Mouse (Mus musculus): ENCODE measurements at regions not wholly inside any gene's neighbourhood (a gene's known extent, or its start where the extent isn't known, plus 50 kb on each side); places are given as distances from the start of the nearest gene placed in this dataset.
"Not testable (repeated sequence)": the region's sequence is repeated elsewhere in the genome, so short reads cannot be mapped to it uniquely, and the experiment has no call there.

DNA sequence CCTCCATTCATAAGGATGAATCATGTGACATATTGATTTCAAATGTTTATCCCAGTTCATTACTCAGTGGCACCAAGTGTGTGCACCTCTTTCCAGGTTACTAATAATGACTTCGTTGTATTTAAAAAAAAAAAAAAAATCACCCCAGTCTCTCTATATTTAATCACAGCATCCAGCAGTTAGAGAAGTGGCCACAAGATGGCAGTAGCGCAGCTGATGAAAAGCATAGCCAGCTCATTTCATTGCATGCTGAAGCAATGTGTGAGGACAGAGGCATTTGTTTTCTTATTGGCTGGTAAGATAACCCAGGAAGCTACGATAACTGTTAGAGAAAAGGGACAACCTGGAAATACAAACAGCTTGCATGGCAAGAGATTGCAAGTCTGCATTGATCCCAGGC, 626.2 kb upstream of the Olfr1507 start:
- DNase-seq (ENCODE audit: low spot score), result peak; percentile 51

DNA sequence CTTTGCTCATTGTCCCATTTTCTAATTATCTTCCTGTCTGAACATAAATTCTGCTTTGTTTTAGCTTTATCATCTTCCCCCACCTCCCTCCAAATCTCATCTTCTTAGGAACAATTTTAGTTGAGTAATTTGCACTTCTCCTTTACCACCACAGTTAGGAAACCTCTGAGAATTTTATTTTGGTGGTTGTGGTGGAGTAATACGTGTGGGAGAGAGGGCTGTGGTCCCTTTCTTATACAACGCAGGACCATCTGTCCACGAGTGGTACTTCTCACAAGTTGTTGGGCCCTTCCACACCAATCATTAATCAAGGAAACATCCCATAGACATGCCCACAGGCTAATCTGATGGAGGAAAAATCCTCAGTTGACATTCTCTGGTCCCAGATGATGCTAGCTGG, 614.2 kb upstream of the Olfr1507 start:
- not testable (repeated sequence) for DNase-seq (ENCODE audit: low spot score)

DNA sequence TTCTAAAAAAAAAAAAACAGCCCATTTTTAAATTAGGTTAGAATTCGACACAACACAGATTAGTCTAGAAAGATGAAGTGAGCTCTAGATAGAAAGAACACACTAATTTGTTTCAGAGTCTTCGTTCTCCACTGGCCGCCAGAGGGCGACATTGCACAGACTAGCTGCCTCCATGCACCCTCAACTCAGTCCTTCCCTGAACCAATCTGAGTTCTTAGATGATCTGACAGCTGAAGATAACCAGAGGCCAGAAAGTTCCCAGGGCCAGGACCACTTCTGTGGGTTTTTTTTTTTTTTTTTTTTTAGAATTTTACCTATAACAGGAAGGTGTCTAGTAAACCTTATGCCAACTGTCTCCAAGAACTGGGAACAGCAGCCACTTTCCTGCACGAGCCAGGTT, 605.8 kb upstream of the Olfr1507 start:
- not testable (repeated sequence) for DNase-seq (ENCODE audit: low spot score)

DNA sequence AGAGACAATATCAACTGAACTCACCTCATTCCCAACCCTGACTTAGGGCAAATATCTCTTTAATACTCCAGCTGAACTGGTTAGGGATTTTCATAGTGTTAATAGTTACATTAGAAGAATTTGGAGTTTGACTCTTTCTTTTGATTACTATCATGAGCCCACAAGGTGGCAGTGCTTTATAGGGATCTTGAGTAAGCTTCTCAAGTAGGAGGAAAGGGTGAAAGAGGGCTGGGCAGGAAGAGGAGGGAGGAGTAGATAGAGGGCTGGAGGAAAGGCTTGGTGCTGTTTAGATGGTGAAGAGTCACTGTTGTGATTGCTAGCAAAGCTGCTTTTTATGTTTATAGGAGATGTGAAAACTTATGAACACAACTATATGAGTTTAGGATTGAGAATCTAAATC, 595.4 kb upstream of the Olfr1507 start:
- not testable (repeated sequence) for DNase-seq (ENCODE audit: low spot score)

DNA sequence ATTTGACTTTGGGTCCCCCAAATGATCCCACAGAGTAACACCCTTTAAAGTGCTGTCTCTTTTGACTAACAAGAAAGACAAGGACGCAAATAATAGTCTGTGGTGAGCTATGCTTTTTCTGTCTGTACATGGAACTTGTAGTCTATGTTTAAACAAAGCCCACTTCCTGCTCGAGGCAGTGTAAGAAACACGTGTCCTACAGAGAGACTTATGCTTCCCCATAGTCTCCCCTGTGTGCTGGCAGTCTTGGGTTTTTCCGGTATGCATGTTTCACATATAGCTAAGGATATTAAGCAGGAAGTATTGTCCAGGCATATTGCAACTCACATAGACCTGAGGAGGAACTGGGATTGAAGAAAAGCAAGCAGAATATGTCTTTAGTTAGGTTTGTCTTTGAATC, 586.3 kb upstream of the Olfr1507 start:
- DNase-seq (ENCODE audit: low spot score), result not testable (repeated sequence)

DNA sequence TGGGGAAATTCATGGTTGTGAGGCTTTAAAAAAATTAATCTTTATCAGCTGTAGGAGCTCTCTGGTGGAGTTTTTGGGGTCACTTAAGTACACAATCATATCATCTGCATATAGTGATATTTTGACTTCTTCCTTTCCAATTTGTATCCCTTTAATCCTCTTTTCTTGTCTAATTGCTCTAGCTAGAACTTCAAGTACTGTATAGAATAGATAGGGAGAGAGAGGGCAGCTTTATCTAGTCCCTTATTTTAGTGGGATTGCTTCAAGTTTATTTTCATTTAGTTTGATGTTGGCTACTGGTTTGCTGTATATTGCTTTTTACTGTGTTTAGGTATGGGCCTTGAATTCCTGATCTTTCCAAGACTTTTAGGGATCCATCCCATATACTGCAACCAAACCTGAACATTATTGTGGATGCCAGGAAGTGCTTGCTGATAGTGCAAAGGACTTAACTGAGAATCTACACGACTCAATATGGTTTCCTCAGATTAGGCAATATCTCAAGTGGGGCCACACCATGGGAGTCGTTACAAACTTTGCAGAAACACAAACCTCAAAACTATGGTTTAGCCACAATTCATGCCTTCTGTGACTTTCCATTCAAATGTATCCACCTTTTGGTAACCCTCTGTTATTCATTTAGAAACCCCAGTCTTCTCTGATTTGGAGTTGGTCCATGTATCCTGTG, 585.6 kb upstream of the Olfr1507 start:
- not testable (repeated sequence) for DNase-seq (ENCODE audit: low spot score)

DNA sequence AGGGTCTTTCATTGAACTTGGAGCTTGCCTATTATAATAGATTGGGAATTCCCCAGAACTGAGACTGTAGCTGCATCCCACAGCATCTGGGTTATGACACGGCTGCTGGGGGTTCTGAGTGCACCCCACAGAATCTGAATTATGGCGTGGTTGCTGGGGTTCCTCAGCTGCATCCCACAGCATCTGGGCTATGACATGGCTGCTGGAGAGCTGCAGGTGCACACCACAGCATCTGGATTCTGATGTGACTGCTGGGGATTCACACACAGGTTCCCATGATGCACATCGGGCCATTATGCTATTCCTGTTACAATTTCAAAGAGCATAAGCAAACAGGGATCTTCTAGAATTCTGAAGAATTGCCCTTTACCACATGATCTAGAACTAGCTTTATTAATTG, 585.0 kb upstream of the Olfr1507 start:
- not testable (repeated sequence) for DNase-seq (ENCODE audit: low spot score)

DNA sequence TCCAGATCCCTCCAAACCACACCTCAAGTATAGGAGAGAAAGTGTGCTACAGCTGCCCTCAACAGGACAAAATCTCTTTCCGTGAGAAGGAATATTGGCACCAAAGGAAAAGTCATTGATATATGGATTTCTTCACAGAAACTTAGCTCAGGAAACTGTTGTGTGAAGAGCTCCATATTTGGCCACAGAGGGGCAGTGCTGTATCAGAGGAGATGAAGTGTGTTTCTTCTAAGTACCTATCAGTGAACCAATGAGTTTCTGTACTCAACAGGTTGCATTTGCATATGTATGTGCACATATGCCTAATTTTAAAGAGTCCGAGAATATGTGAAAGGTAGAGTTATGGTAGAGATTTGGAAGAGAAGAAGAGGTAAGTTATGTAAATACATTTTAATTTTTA, 580.4 kb upstream of the Olfr1507 start:
- DNase-seq (ENCODE audit: low spot score), result not testable (repeated sequence)

DNA sequence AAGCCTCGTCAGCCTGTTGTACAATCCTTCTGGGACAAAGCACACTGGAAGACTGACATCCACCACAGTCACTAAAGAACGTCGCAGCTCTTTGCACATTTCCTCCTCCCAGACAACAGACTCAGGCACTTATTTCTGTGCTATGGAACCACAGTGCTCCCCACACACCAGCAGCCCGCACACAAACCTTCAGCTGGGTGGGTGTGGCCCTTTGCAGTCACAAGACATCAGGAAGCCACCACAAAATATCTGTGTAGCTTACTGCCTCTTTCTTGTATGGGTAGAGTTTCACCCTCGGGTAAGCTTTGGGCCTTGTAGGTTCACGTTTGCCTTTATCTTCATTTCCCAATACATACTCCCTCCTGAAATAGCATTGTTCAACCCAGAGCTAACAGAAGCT, 577.6 kb upstream of the Olfr1507 start:
- not testable (repeated sequence) for DNase-seq (ENCODE audit: low spot score)

DNA sequence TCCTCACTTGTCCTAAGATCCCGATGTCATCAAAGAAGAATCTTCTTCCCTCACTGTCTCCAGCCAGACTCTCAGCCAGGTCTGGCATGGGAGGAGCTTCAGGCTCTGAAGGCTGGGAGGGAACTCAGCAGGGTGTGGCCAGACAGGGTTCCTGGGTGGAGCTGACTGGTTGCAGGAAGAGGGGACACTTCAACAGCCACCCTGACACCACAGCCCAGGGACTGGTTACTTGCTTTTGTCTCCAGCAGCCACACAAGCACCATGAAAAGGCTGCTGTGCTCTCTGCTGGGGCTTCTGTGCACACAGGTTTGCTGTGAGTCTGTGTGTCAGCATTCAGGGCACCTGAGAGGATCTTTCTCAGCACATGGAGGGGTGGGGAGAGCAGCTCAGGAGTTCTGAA, 577.0 kb upstream of the Olfr1507 start:
- DNase-seq (ENCODE audit: low spot score), result not testable (repeated sequence)

DNA sequence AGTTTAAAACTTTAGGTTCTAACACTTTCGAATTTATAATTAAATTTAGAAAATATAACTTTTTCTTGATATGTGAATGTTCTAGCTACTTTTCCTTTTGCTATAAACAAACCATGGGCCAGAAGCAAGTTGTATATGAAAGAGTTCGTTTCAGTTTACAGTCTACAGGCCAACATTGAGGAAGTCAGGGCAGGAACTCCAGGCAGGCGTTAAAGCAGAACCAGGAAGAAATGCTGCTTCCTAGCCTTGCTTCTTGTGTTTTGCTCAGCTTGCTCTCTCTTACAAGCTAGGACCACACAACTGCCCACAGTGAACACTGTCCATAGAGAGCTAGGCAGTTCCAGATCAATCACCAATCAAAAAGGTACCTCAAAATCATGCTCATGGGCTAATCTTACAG, 558.9 kb upstream of the Olfr1507 start:
- not testable (repeated sequence) for DNase-seq (ENCODE audit: low spot score)

DNA sequence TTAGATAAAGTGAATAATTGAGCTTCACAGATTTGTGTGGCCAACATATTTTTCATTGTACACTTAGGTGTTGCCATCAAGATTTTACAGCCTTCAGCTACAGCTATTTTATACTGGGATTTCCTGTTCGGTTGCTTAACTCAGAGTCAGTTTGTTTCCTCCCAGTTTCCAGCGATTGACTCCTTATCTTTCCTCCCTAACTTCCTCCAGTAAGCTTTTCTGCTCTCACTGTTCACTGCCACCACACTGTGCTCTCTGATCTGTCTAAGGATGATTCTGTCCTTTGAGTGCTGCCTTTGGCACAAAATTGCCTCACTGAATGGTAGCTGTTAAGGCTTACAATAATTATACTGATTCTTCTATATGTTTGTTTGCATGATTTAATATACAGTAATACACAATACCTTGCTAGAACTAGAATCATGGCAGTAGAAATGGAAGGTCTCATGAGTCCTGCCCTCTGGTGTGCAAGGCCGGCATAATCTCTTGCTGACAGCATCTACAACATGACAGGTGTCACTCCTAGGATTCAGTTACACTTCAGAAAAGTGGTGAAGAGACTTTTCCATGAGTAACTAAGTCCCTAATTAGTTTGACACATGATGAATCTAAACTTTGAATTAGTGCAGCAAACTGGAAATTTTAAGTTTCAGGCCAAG, 558.0 kb upstream of the Olfr1507 start:
- not testable (repeated sequence) for DNase-seq (ENCODE audit: low spot score)

DNA sequence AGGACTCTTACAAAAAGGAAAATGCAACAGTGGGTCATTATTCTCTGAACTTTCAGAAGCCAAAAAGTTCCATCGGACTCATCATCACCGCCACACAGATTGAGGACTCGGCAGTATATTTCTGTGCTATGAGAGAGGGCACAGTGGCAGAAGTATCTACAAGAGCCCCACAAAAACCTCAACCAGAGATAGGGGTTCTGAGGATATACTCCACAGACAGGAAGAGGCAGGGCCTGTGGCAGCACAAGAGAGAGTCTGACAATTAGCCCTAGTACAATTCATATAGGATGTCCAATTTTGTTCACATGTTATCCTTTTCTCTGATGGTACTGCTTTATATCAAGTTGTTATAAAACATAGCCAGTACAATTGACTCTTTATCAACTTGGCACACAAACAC, 552.1 kb upstream of the Olfr1507 start:
- not testable (repeated sequence) for DNase-seq (ENCODE audit: low spot score)

DNA sequence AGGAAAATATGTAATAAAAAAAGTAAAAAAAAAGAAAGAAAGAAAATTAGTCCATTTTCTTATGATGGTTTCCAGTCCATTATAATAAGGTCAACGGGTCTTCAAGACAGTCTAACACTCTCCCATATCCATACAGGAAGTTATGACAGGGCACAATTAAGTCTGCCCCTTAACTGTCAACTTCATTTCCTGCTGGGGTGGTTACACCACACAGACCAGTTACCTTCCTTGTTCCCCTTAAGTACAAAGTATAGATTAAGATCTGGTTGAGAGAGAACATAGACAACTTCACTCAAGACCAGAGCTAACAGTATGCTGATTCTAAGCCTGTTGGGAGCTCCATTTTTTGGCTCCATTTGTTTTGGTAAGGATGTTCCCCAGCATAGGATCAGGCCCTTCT, 551.4 kb upstream of the Olfr1507 start:
- not testable (repeated sequence) for DNase-seq (ENCODE audit: low spot score)

DNA sequence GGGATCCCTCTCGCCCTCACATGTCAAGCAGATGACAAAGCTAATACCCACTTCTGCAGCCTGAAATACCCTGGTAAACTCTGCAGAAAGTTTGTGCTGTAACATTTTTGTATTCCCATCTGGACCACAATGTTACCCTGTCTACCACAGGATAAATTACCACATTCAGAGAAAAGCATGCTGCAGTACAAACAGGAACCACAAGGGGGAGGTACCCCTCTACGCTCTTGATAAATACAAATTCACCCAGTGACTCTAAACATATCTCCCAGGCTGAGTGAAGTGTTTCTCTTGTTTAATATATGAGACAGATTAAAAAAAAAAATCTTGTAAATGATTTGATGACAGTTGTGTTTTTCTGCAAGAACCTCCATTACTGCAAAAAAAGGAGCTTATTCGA, 549.8 kb upstream of the Olfr1507 start:
- peak; percentile 36 for DNase-seq (ENCODE audit: low spot score)

DNA sequence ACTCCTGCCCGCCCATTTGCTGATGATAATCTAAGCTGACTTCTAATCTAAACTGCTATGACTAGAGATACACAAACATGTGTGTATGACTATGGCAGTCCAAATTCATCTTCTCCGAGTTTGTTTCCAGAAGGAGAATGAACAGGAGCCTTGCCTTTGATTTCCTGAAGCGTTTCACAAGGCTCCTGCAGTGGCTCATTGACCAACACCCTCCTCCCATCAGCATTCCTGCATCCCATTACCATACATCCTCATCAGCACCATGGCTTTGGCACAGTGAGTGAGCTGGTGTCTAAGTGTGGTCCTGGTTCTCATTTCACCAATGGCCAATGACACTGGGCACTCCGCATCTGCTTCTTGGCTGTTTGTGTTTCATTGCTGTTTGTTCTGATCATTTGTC, 548.6 kb upstream of the Olfr1507 start:
- not testable (repeated sequence) for DNase-seq (ENCODE audit: low spot score)

DNA sequence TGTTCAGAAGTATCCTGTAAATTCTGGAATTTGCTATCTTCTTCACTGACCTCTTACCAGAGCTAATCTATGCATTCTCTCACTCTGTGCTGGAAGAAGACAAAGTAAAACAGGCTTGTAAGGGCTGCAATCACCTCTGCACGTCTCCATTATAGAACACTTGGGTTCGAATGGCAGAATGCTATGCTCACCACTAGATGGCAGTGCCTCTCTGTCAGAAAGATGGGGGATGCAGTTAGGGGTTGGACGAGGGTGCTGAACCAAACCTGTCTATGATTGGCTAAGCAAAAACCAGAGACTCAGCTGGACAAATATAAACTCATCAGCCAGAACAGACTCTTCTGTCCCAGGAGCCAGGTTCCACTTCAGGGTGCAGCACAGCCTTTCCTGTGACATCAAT, 546.5 kb upstream of the Olfr1507 start:
- DNase-seq (ENCODE audit: low spot score), result not testable (repeated sequence)

DNA sequence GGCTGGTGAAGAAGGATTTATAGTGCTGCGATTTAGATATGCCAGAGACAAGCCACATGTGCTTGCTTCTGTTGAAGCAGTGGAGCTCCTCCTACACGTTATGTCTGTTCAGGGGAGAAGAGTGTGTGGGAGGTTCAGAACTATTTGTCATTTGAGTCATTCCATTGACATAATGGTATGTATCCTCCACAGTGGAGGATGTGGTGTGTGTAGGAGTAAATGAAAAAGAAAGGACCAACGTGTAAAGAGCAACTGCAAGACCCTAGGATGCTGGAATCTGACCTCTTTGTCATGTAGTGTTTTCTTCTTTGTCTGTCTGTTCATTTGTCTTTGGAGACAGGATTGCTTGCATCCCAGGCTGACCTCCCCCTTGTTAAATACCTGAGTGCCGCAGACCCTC, 543.9 kb upstream of the Olfr1507 start:
- DNase-seq (ENCODE audit: low spot score), result not testable (repeated sequence)

DNA sequence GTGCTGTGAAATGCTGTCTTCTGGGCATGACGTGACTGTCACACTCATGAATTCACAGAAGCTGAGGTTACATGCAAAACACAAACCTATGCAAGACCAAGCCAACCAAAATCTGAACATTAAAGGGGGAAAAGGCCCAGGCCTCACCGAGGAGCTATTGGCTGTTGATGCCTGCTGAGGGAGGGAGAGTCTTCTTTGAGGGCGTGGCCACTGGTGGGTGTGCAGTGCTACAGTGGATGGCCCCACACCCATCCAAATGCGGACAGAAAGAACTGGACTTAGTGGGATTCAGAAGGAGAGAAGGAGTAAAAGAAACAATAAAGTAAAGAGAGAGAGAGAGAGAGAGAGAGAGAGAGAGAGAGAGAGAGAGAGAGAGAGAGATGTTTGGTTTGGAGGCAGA, 539.4 kb upstream of the Olfr1507 start:
- not testable (repeated sequence) for DNase-seq (ENCODE audit: low spot score)

DNA sequence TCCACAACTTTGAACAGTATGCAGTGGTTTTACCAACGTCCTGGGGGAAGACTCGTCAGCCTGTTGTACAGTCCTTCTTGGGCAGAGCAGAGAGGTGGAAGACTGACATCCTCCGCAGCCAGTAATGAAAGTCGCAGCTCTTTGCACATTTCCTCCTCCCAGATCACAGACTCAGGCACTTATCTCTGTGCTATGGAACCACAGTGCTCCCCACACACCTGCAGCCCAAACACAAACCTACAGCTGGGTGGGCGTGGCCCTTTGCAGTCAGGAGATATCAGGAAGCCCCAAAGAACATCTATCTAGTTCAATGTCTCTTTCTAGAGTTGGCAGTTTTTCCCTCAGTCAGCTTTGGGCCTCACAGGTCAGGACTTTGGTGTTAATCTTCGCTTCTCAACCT, 537.7 kb upstream of the Olfr1507 start:
- not testable (repeated sequence) for DNase-seq (ENCODE audit: low spot score)

DNA sequence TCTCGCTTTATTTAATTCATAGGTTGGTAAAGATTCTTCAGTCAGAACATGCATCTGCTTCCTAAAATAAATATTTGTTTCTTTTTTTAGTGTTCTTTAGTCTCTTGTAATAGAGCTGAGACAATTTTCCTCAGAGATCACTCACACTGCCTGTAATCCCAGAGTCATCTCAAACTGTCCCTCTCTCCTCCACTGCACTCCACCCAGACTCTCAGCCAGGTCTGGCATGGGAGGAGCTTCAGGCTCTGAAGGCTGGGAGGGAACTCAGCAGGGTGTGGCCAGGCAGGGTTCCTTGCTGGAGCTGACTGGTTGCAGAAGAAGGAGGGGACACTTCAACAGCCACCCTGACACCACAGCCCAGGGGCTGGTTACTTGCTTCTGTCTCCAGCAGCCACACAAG, 536.9 kb upstream of the Olfr1507 start:
- not testable (repeated sequence) for DNase-seq (ENCODE audit: low spot score)

DNA sequence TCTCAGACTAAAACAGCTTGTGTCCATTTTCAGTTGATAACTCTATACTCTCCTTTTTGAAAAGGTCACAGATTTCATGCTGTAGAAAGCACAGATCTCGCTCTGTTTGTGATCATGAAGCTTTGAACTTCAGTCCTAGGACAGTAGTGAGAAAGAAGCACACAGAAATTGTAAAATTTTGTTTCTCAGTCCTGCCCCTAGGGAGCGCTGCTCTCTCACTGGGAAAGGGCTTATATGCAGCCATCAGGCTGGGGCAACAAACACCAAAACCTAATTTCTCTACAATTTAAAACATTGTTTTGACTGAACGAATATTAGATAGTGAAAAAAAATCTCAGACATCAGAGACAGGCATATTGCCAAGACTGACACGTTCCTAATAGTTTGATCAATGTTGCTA, 534.7 kb upstream of the Olfr1507 start:
- DNase-seq (ENCODE audit: low spot score), result not testable (repeated sequence)

DNA sequence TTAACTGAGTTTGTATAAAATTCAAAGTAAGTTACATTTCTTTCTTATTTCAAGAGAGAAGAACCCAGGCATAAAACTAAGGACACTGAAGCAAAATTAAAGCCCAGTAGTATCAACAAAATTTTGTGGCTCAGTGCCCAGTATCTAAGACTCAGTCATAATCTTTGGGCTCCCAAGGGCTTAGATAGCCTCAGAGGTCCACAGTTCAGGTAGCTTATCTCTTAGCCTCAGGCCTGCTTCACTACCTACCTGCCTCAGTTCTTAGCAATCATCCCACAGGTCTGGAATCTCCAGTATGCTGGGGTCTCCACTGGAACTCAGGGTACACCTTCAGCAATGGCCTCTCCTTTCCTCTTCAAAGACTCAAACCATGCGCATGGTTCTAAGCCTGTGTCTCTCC, 531.4 kb upstream of the Olfr1507 start:
- DNase-seq (ENCODE audit: low spot score), result not testable (repeated sequence)

DNA sequence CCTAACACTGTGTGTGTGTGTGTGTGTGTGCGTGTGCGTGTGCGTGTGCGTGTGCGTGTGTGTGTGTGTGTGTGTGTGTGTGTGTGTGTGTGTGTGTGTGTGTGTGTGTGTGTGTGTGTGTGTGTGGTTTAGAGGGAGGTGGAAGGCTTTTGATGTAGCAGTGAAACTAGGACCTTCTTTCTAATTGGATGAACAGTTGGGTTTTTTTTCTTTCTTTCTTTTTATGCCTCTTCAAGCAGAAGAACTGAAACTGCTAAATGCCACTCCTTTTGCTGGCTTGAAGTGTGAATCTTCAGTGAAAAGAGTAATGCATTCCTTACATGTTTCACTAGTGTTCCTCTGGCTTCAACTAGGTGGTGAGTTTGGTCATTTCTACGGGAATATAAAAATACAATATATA, 524.6 kb upstream of the Olfr1507 start:
- not testable (repeated sequence) for DNase-seq (ENCODE audit: low spot score)

Data from testis, postnatal 10 days (tissue).